Mouse (Mus musculus) adrenal gland, adult (tissue): ENCODE results near the gene Elobl.

Experiments
- DNase-seq, 2 experiments: peaks; one replicate each; pipeline ENCODE4 v3.0.0; 2022 to 2023; ENCODE audit warnings: low spot score in 1 of 2; ENCODE audit not compliant: inconsistent age in 2 of 2

Gene Elobl

DNA sequence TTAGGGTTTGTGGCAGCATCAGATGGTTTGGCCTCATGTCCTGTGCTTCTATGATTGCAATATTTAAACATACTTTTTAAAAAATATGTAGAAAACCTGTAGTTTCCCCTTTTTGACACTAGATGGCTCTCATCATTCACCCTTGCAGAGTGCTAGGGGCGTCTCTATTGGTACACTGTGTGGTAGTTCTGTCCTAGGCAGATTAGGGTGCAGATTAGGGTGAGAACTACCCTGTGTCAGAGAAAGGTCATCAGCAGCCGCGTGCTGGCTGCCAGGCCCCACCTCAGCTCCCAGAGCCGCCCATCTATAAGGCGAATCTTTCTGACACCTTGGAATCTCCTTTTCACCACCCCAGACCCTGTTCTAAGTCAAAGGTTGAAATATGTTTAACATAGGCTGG lies 22.8 kb upstream of the Elobl start:
- peak in 1 of 2 experiments; percentile 72 for DNase-seq

DNA sequence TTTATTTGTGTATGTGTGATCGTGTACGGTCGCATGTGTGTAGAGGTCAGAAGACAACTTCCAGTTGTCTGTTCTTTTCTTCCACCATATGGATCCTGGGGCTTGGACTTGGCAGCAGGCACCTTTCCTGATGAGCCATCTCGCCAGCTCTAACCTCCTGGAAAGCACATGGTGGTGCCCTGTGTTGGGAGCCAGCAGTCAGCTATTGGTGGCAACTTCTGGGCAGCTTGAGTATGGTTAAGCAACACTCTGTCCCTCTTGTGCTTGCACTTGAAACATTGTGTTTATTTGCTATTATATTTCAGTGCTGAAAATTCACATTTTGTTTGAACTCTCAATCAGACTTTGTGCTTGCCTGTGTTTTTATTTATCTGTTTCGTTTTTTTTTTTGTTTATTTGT lies 22.2 kb upstream of the Elobl start:
- no peak for DNase-seq

DNA sequence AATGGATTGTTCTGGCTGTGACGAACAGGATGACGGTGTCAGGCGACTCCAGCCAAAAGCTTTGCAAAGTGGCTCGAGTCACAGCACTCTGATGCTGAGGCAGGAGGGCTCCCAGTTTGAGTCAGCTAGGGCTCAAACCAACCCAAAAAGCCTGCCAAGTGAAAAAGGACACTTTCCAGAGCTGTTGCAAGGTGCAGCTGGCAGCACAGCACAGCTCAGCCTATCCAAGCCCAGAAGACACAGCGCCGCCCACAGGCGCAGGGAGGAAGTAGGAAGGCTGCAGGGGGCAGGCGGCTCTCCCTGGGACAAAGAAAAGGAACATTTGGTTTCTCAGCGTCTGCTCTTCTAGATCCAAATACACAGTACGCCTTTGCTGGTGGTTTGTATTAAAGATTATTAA lies 19.9 kb upstream of the Elobl start:
- no peak for DNase-seq

DNA sequence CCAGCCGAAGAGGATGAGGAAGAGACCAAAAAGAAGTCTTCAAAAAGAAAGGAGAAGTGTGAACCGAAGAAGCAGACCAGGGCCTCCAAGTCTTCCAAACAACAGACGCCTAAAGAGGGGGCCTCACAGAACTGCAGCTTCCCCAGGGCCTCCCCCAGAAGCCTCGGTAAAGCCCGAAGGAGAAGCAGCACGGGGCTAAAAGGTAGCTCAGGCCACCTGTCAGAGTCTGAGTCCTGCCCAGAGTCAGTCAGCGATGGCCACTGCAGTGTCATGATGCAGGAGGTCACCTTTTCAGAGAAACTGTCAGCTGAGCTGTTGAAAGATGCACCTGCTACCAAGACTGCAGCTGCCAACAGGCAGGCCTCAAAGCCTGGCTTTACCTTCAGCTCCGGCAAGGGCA lies 14.6 kb upstream of the Elobl start:
- no peak for DNase-seq

DNA sequence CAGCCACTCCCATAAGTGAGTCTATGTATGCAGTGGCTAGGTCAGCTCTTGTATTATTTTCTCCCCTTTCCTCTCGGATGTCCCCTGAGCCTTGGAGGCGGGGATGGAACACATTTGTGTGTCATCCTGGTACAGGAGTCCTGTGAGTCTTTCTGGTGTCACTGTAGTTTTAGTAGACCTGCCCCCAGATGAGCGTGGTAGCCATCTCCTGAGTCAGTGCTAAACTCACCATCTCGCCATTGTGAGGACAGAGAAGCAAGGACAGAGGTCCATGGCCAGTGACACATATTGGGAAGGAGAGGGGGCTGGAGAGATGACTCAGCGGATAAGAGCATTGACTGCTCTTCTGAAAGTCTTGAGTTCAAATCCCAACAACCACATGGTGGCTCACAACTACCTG lies 10.5 kb upstream of the Elobl start:
- DNase-seq, result peak in 1 of 2 experiments; percentile 68

DNA sequence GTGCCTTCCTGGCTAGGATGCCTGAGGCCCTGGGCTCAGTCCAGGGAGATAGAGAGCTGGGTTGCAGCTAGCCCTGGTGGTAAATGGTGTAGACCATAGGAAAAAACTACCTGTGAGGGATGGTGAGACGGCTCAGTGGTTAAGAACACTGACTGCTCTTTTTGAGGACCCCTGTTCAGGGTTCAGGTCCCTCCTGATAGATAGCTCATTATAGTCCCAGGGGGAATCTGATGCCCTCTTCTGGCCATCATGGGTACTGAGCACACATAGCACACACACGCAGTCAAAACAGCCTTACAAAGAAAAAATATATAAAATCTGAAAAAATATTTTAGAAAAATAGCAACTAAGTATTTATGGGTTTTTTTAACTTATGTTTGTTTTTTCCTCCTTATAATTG lies 9.6 kb upstream of the Elobl start:
- peak in 1 of 2 experiments; percentile 59 for DNase-seq

DNA sequence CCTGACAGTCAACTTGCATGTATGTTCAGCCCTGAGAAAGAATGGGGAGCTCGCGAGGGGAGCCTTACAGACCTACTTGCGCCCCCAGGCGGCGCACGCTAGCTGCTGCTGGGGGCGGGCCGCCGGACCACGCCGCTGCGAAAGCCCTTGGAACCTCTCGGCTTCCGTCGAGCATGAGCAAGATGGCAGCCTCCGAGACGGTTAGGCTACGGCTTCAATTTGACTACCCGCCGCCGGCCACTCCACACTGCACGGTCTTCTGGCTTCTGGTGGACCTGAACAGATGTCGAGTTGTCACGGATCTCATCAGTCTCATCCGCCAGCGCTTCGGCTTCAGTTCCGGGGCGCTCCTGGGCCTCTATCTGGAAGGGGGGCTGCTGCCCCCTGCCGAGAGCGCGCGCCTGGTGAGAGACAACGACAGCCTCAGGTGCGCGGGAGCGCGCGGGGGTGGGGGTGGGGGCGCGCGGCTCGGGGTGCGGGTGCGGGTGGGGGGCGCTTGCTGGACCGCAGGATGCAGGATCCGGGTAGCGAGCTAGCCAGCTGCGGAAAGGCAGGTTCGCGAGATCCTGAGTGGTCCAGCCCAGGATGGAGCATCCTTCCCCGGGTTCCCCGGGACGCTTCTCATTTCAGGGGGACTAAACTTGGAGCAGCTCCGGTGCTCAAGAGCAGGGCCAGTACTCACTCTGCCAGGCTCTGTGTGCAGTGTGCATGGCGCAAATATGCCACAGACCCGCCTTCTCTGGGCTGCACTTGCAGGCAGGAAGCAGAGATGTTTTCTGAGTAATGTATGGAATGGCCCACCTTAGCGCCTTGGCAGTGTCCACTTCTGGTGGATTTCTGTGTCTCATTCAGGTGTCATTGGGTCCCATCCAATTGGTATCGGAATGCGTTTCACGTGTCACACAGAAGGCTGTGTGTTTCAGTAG lies 7.3 kb upstream of the Elobl start:
- DNase-seq, result peak; percentile 94 to 98

DNA sequence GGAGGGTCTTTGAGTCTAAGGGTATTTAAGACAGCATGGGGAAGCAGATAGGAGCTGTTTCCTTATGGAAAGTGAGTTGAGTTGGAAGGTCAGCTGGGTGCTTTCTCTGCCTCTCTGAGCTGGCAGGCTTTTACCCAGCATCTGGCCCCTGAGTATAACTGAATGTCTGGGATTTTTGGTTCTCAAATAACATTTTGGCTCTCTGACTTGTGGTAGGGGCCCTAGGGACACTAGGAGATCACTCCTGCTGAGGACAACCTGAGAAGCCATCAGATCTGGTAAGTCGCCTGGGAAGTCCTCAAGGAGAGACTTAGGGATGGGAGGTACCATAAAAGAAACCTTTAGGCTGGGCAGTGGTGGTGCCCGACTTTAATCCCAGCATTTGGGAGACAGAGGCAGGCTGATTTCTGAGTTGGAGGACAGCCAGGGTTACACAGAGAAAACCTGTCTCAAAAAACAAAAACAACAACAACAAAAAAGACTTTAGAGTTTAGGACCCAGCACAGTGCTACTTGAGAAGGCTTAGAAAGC lies 3.5 kb upstream of the Elobl start, which contains the start of gene Coil:
Gene Coil, plus strand, starts transcription at position 51 of the 531 bp plus-strand sequence.
- peak in 1 of 2 experiments; percentile 67 for DNase-seq

DNA sequence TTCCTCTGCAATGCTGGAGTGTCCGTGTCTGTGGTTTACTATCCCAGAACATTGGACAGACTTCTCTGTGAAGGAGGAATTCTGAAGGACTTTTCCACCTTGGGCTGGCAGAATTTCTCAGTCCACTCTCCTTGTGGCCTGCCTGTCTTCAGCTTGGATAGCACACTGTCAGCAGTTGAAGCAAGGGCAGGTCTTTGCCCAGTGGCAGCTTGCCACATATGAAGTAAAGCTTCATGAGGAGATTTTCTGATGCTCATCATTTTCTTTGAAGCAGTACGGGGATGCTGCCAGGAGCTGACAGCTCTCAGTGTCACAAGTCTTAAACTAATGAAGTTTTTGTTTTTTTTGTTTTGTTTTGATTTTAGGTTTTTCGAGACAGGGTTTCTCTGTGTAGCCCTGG lies 7.9 kb downstream of the Elobl start:
- DNase-seq, result no peak

DNA sequence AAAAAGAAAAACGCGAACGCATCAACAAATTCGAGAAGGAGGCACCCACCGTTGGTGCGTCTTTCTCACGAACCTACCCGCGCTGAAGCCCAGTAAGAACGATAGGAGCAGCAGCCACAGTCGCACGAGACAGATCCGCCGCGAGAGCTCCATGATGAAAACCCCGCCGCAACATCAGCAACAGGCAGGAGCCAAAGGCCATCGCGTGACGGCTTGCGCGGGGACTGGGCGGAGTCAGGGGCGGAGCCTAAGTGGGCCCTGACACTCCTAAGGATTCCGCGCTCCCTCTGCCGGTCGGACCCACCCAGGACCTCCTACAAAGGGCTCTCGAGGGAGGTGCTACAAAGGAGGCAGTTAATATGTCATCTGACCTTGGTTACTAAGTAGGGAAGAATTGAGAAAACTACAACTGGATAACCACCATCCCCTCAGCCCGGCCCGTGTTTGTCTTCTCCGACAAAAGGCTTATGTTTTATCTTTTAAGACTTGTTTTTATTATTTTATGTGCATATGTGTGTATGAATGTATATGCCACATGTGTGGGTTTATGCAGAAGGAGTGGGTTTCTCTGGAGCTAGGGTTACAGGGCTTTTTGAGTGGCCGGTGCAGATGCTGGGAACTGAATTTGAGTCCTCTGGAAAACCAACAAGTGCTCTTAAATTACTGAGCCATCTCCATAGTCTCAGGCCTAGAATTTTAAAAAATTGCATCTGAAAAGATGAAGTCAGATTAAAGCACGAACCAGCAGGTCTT lies 11.3 kb downstream of the Elobl start, which contains the start of gene Scpep1:
Gene Scpep1, minus strand, starts transcription at position 249 of the 753 bp plus-strand sequence.
- peak; percentile 99 for DNase-seq

DNA sequence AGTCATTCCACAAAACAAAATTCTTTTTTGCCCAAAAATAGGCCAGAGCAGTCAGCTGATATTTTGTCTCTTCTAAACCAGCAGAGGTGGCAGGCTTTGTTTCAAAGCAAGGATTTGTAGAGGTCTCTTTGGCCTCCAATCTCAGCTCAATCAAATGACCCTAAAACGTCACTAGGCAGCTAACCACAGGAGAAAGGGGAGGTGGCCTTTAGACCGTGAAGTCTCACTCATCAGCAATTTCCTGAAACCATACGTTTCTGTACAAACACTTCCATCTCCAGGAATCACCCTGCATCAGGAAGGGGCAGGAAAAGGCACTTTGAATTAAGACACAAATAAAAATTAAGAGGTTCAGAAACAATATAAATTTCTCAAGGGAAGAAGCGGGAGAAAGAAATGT lies 11.9 kb downstream of the Elobl start:
- peak; percentile 53 to 84 for DNase-seq

DNA sequence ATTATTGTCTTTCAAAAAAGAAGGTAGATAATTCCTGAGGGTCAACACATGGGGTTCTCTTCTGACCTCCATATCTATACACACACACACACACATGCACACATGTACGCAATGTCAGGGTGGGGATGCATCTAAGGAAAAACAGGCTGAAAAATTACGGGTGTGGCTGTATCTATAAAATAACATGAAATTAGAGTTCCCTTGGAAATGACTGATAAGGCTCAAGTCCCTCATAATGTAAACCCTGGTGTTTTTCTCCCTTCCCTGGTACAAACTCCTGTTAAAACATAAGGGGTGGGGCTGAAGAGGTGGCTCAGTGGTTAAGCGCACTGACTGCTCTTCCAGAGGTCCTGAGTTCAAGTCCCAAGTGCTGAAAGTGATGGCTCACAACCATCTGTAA lies 13.1 kb downstream of the Elobl start:
- DNase-seq, result no peak

DNA sequence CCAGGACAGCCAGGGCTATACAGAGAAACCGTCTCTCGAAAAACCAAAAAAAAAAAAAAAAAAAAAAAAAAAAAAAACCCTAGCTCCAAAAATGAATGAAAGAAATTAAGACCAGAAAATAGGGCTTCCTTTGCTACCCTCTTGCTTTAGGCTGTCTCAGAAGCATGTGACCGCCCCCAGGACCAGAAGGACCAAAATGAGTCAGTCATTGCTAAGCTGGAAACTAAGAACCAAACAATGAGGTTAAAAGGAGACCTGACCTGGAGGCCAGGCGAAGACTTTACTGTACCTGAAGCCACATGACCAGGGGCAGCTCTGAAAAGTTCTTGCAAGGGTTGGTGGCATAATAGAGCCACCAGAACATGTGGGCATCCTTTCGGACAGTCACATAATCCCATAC lies 14.6 kb downstream of the Elobl start:
- no peak for DNase-seq

DNA sequence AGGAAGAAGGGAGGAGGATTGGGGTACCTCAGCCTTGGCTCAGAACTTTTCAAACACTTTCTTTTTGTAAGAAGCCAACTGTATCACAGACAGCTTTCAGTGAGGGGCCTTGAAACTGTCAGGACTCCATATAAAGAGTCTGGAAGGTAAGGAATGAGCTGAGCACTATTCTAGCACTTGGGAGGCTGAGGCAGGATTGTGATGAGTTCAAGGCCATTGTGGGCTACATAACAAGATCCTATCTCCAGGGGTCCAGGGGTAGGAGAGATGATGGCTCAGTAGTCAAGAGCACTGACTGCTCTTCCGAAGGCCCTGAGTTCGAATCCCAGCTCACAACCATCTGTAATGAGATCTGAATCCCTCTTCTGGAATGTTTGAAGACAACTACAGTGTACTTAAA lies 15.2 kb downstream of the Elobl start:
- no peak for DNase-seq

DNA sequence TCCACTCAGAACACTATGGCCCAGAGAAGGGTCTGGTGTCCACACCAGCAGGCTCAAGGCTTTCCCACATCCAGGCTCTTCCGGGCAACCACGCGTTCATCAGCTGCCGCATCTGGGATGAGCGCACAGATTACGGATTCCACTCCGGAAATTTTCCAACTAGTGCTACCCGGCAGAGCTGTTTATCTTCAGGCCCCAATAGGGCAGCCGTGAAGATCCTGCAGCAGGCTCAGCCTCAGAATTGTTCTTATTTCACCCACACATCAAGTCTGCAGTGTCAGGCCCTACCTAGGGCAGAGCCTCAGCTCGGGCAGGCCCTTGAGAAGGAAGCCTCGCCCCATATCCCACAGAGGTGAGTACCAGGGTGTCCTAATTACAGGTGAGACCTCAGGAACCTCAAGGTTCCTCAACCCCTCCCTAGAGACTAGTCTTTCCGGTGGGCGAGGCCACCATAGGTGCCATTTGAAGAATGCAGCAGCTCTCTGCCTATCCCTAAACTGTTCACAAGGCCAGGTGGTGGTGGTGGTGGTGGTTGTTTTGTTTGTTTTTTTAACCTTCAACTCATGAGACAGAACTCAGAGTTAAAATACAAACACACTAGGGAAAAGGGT lies 16.0 kb downstream of the Elobl start:
- DNase-seq, result no peak

DNA sequence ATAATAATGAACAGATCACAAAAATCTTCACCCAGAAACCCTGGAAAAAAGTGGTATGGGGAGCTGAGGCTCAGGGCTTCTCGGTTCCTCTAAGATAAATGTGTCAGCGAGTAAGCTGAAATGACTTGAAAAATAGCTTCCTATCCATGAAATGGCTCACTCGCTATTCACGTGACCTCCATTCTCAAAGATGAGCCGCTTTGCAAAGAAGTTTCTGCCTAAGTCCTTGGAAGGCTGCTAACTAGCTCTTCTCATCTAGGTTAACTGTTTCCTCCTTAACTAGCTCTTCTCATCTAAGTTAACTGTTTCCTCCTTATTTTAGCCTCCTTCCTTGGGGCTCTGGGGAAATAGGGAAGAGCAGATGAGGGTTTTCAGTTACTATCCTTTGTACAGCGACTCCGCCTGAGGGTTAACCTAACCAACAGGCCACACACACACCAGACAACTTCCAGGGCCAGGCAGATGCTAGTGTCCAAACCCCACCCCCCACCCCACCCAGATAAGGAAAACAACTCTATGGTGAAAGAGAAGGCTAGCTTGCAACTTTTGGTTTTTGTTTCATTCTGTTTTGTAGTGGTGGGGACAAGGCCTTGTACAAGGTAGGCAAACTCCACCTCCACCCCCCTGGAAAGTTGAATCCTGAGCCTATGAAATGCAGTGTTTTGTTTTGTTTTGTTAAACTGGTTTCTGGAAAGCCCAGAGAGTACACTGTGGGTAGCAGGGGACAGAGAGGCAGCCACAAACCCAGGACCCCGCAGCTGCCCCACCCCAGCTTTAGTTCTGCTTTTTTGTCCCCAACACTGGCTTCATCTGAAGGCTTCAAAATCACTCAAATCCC lies 16.7 kb downstream of the Elobl start:
- peak in 1 of 2 experiments; percentile 62 for DNase-seq

DNA sequence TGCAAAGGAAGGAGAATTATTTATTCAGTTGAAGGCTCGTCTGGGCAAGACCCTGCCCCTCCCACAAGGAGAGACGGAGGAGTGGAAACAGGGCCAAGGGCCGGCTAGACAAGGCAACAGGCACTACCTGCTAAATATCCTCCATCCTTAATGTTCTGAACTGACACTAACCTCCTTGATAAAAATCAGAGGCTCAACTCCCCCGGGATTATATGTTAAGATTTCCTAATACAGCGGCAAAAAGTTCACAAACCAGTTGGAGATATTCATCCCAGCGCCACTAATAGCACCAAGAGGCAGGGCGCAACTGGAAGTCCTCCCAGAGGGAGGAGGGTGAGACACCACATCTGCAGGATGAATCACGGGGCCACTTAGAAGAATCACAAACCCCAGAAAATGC lies 17.8 kb downstream of the Elobl start:
- DNase-seq, result no peak

DNA sequence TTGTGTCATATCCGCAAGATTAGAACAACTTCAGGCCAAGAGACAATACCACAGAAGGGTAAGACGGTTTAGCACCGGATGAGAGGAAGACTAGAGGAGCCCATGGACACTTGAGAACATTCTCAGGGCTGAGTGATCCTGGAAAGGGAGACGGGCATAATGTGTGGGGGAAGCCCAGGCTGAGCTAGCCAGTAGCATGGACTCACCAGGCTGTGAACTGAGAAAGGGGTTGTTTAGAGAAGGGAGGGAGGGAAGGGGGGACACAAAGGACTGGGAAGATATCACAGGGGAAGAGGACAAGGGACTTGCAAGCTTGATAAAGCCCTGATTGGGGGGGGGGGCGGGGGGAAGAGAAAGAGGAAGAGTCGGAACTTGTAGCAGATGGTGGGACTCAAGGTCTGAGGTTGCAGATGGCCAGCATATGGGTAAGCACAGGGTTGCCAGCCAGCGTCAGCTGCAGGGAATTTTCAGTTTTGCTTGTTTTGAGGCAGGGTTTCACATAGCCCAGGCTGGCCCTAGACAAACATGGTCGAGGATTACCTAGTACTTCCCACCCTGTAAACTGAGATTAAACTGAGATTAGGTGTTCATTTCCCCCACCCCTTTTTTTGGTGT lies 20.7 kb downstream of the Elobl start:
- no peak for DNase-seq

DNA sequence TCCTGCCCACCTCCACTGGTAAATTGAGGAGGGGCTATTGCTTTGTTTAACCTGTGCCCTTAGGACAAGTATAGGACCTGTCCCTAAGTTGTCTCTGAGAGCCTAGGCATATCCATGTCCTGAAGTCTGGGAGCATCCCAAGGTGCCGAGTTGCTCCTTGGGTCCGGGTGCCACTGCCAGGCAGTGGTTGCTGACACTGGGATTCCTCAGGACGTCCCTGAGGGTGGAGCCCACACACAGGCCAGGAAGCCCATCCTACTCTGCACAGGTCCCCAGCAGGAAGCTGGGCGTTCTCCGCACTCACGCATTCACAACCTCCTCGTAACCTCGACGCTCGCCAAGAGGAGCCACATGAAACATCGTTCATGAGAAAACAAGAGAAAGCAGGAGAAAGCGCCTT lies 25.2 kb downstream of the Elobl start:
- no peak for DNase-seq

DNA sequence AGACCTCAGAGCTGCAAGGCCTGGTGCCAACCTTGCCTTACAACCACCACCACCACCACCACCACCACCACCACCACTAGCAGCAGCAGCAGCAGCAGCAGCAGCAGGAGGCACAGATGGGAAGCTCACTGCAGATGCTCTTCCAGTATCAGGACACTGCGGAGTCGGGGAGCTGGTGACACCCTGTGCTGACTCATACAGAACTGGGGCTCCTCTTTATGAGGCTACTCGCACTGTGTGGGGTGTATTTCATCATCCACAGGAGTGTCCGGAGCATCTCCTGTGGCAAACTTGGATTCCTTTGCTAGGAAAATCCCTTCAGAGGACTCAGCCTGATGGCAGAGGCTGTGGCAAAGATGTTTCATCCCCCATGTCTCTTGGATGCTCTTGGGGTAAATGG lies 27.1 kb downstream of the Elobl start:
- DNase-seq, result peak in 1 of 2 experiments; percentile 44
